Mouse (Mus musculus) spleen, adult 18-20 months (tissue): ENCODE results near the gene Gm6121.
"Not testable (repeated sequence)": the region's sequence is repeated elsewhere in the genome, so short reads cannot be mapped to it uniquely, and the experiment has no call there.

ENCODE experiments used
- DNase-seq, 2 experiments: peaks; one replicate each; pipeline ENCODE4 v3.0.0; 2022; ENCODE audit warnings: mixed read lengths in 2 of 2

The Gm6121 gene

DNA sequence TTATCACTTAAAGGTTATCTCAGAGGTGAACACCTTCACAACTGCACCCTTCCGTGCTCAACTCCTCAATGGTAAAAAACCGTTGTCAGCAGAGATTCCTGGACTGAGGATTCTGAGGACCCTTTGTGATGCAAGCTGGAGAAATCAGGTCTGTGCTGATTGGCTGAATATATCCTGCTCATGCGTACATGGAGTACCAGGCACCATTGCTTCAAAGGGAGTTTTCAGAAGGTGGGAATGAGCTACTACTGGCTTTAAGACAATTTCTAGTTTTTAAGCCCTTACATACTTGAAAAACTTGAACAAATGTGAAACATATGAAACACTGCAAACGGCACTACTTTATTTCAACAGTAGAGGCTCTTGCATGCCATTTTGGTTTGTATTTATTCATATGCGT lies at the start of gene Gm6121:
TSS of gene Gm6121 (minus strand) at position 101 of the 400 bp plus-strand sequence.
- not testable (repeated sequence) for DNase-seq
